Mouse (Mus musculus): ENCODE results near the gene Ptbp1.
A peak's percentile ranks its signal among the peaks of the same experiment; 100 is the strongest.

GRCm38 (mm10) chr10:79865801-79866295, 11.6 kb downstream of the Ptbp1 start:
- TF ChIP-seq CTCF (IDR thresholded peaks at IDR 0.05) = peak; percentile 68
- no peak for TF ChIP-seq EP300 (IDR thresholded peaks at IDR 0.05; ENCODE audit: insufficient read depth, low read depth, low read length)
- TF ChIP-seq POLR2A (IDR thresholded peaks at IDR 0.05; ENCODE audit: insufficient read depth, low read depth, low read length) = no peak

Measured in heart, adult 2 months (tissue).